Mouse (Mus musculus) embryonic facial prominence, embryonic 14.5 days (tissue): Measurements from ENCODE around the gene Foxg1. TPM values are rescaled to one million over a fixed set of nuclear protein-coding genes. Genes with fewer than 3 reads are reported as not detected.
A peak's percentile ranks its signal among the peaks of the same experiment; 100 is the strongest.

ENCODE experiments used
- ATAC-seq: fragments of 200-750 bp; cut with Nextera tagmentation; 2 replicates; pipeline ENCODE4 v1.8.0; 2017; ENCODE audit warnings: low read depth, moderate number of reproducible peaks, moderate TSS enrichment
- DNase-seq: peaks from one replicate; pipeline ENCODE4 v3.0.0-alpha.2; 2015; ENCODE audit warnings: low spot score
- H3K27ac ChIP-seq: fragments of 300-500 bp; sonication (generic); replicated peaks from 2 replicates; pipeline ENCODE4 v1.5.1; 2014; ENCODE audit warnings: low read depth, mild to moderate bottlenecking, low read length, moderate library complexity
- H3K27me3 ChIP-seq: fragments of 300-500 bp; sonication (generic); replicated peaks from 2 replicates; pipeline ENCODE4 v1.6.1; 2014; ENCODE audit warnings: low read length; ENCODE audit not compliant: control insufficient read depth, insufficient read depth
- H3K36me3 ChIP-seq: fragments of 300-500 bp; sonication (generic); 2 replicates; pipeline ENCODE4 v1.6.1; 2014; ENCODE audit warnings: low read length, mixed read lengths; ENCODE audit not compliant: control insufficient read depth, insufficient read depth
- H3K4me1 ChIP-seq: fragments of 300-500 bp; sonication (generic); 2 replicates; pipeline ENCODE4 v1.6.1; 2014; ENCODE audit warnings: antibody characterized with exemption, low read length; ENCODE audit not compliant: control insufficient read depth, insufficient read depth
- H3K4me2 ChIP-seq: fragments of 300-500 bp; sonication (generic); 2 replicates; pipeline ENCODE4 v1.6.1; 2014; ENCODE audit warnings: low read depth, mild to moderate bottlenecking, low read length, moderate library complexity, mixed read lengths
- H3K4me3 ChIP-seq: fragments of 300-500 bp; sonication (generic); 2 replicates; pipeline ENCODE4 v1.5.1; 2014; ENCODE audit warnings: low read depth, mild to moderate bottlenecking, low read length
- H3K9ac ChIP-seq: fragments of 300-500 bp; sonication (generic); 2 replicates; pipeline ENCODE4 v1.6.1; 2014; ENCODE audit warnings: low read depth, mild to moderate bottlenecking, low read length, moderate library complexity, mixed read lengths
- H3K9me3 ChIP-seq: fragments of 300-500 bp; sonication (generic); 2 replicates; pipeline ENCODE4 v1.6.1; 2016; ENCODE audit warnings: low read length; ENCODE audit not compliant: control insufficient read depth
- WGBS: fragments of 180-500 bp; shearing (Covaris S2); extraction: QIAGEN DNeasy Blood & Tissue Kit; methylation state at CpG from one replicate; pipeline ENCODE4 v1.1.7; 2014; 5-methylcytosine and 5-hydroxymethylcytosine counted together
- polyA plus RNA-seq: library from polyadenylated mRNA; unstranded; fragments of >200 nt; fragmentation: Nextera tagmentation; extraction: Ambion mirVana; gene quantifications from 2 replicates; pipeline ENCODE4 v1.2.1, GENCODE M21; 2014

Gene Foxg1
- 0.81 and 1.4 TPM in 2 replicates for polyA plus RNA-seq

GRCm38 (mm10) chr12:49382565-49383520 lies at the start of gene Foxg1:
Gene Foxg1 (plus strand): TSS chr12:49382660.
- Histone ChIP-seq H3K27me3 (peaks cover 90% of the 10 kb centered on the region), H3K4me2 (peak within 1 kb of the TSS; percentile 55), H3K9ac (peak within 1 kb of the TSS; percentile 56), H3K27ac (no peak within 1 kb of the TSS), H3K36me3 (no peaks in the 10 kb centered on the region), H3K4me3 (peak within 1 kb of the TSS; percentile 41), H3K4me1 (0 out of 2 replicates have a peak, but pooled peaks cover 6% of the 10 kb centered on the region), H3K9me3 (no peaks in the 10 kb centered on the region)
- no peak for DNase-seq
- peak; percentile 23 for ATAC-seq
- 1% methylated on average over 32 of the region's 61 CpGs for whole genome bisulfite sequencing

GRCm38 (mm10) chr12:49349697-49350096 lies 32.8 kb upstream of the Foxg1 start:
- Histone ChIP-seq H3K9ac (no peak overlapping the region), H3K4me3 (no peak overlapping the region), H3K4me2 (no peak overlapping the region), H3K27me3 (no peaks in the 10 kb centered on the region), H3K9me3 (no peaks in the 10 kb centered on the region), H3K4me1 (no peaks in the 10 kb centered on the region), H3K27ac (no peak overlapping the region), H3K36me3 (no peaks in the 10 kb centered on the region)
- WGBS = 87% methylated on average over 10 of the region's 10 CpGs
- ATAC-seq (no peak), DNase-seq (no peak)

GRCm38 (mm10) chr12:49368931-49369330 lies 13.5 kb upstream of the Foxg1 start:
- Histone ChIP-seq H3K9me3 (no peaks in the 10 kb centered on the region), H3K27me3 (peaks cover 38% of the 10 kb centered on the region), H3K4me3 (no peak overlapping the region), H3K4me1 (no peaks in the 10 kb centered on the region), H3K4me2 (no peak overlapping the region), H3K27ac (no peak overlapping the region), H3K9ac (no peak overlapping the region), H3K36me3 (no peaks in the 10 kb centered on the region)
- 46% methylated on average over 1 of the region's 1 CpGs for WGBS
- DNase-seq (no peak), ATAC-seq (no peak)

GRCm38 (mm10) chr12:49372170-49372569 lies 10.3 kb upstream of the Foxg1 start:
- no peaks in the 10 kb centered on the region for H3K4me1 ChIP-seq
- peak; percentile 72 for DNase-seq
- H3K27me3 ChIP-seq = peaks cover 71% of the 10 kb centered on the region

GRCm38 (mm10) chr12:49373176-49373575 lies 9.3 kb upstream of the Foxg1 start:
- H3K9ac ChIP-seq = no peak overlapping the region
- peaks cover 81% of the 10 kb centered on the region for H3K27me3 ChIP-seq
- ATAC-seq = no peak
- WGBS = 7% methylated on average over 5 of the region's 5 CpGs
- DNase-seq = no peak
- H3K4me3 ChIP-seq = no peak overlapping the region
- H3K4me1 ChIP-seq = no peaks in the 10 kb centered on the region
- H3K36me3 ChIP-seq = no peaks in the 10 kb centered on the region
- no peaks in the 10 kb centered on the region for H3K9me3 ChIP-seq
- H3K27ac ChIP-seq = no peak overlapping the region
- no peak overlapping the region for H3K4me2 ChIP-seq

More at GRCm38 (mm10) chr12:49372170-49372569, 10.3 kb upstream of the Foxg1 start:
- H3K9me3 ChIP-seq = no peaks in the 10 kb centered on the region
- no peak overlapping the region for H3K27ac ChIP-seq
- ATAC-seq = no peak
- H3K36me3 ChIP-seq = no peaks in the 10 kb centered on the region
- no peak overlapping the region for H3K4me3 ChIP-seq
- H3K9ac ChIP-seq = no peak overlapping the region
- H3K4me2 ChIP-seq = no peak overlapping the region

- no peak for DNase-seq
- H3K4me2 ChIP-seq = peak overlapping the region; percentile 57
Measured at GRCm38 (mm10) chr12:49373821-49374605, 8.4 kb upstream of the Foxg1 start.

GRCm38 (mm10) chr12:49374606-49374995 lies 7.9 kb upstream of the Foxg1 start:
- no peak for ATAC-seq
- Histone ChIP-seq H3K36me3 (no peaks in the 10 kb centered on the region), H3K4me3 (peak overlapping the region; percentile 33), H3K9me3 (no peaks in the 10 kb centered on the region), H3K9ac (no peak overlapping the region), H3K27me3 (peaks cover 95% of the 10 kb centered on the region), H3K4me1 (no peaks in the 10 kb centered on the region), H3K27ac (no peak overlapping the region), H3K4me2 (peak overlapping the region; percentile 57)
- under 1% methylated on average over 14 of the region's 14 CpGs for WGBS
- DNase-seq = peak; percentile 48

More at GRCm38 (mm10) chr12:49373821-49374605, 8.4 kb upstream of the Foxg1 start:
- 2% methylated on average over 24 of the region's 24 CpGs for WGBS
- no peaks in the 10 kb centered on the region for H3K4me1 ChIP-seq
- no peak overlapping the region for H3K9ac ChIP-seq
- peaks cover 89% of the 10 kb centered on the region for H3K27me3 ChIP-seq
- H3K36me3 ChIP-seq = no peaks in the 10 kb centered on the region
- ATAC-seq = no peak
- H3K27ac ChIP-seq = no peak overlapping the region
- H3K9me3 ChIP-seq = no peaks in the 10 kb centered on the region
- peak overlapping the region; percentile 33 for H3K4me3 ChIP-seq

- DNase-seq (no peak), ATAC-seq (peak; percentile 58; the same call in 1 of the 2 replicates)
- WGBS = 5% methylated on average over 15 of the region's 15 CpGs
Measured at GRCm38 (mm10) chr12:49375427-49376317, 6.8 kb upstream of the Foxg1 start.

More at GRCm38 (mm10) chr12:49375427-49376317, 6.8 kb upstream of the Foxg1 start:
- no peak overlapping the region for H3K4me2 ChIP-seq
- no peaks in the 10 kb centered on the region for H3K9me3 ChIP-seq
- H3K27ac ChIP-seq = no peak overlapping the region
- H3K4me1 ChIP-seq = no peaks in the 10 kb centered on the region
- H3K4me3 ChIP-seq = no peak overlapping the region
- no peak overlapping the region for H3K9ac ChIP-seq
- H3K36me3 ChIP-seq = no peaks in the 10 kb centered on the region
- peaks cover 97% of the 10 kb centered on the region for H3K27me3 ChIP-seq
